Mouse (Mus musculus) heart, adult 2 months (tissue): ENCODE results near the gene C87436. TPM values are rescaled to one million over a fixed set of nuclear protein-coding genes. Genes with fewer than 3 reads are reported as not detected.
A peak's percentile ranks its signal among the peaks of the same experiment; 100 is the strongest.

Experiments
- DNase-seq, 2 experiments: peaks; one replicate each; pipeline ENCODE4 v3.0.0; 2021
- H3K27ac ChIP-seq: fragments of 200-600 bp; 2 replicates; pipeline ENCODE4 v1.8.1; 2022
- H3K27me3 ChIP-seq: fragments of 200-500 bp; 2 replicates; pipeline ENCODE4 v1.6.1; 2012; ENCODE audit warnings: mild to moderate bottlenecking, low read length, inconsistent platforms, mixed read lengths; ENCODE audit not compliant: control insufficient read depth, insufficient read depth
- H3K36me3 ChIP-seq: fragments of 200-500 bp; 2 replicates; pipeline ENCODE4 v1.6.1; 2012; ENCODE audit warnings: low read length, inconsistent platforms; ENCODE audit not compliant: control insufficient read depth, insufficient read depth
- H3K4me1 ChIP-seq: fragments of 200-500 bp; 2 replicates; pipeline ENCODE4 v1.6.1; 2011; ENCODE audit warnings: low read length; ENCODE audit not compliant: control insufficient read depth, insufficient read depth
- H3K4me3 ChIP-seq: fragments of 200-600 bp; 2 replicates; pipeline ENCODE4 v1.8.1; 2022
- H3K79me2 ChIP-seq: fragments of 200-500 bp; replicated peaks from 2 replicates; pipeline ENCODE4 v1.6.1; 2012; ENCODE audit warnings: mild to moderate bottlenecking, inconsistent platforms, low read length, moderate library complexity, mixed read lengths; ENCODE audit not compliant: control insufficient read depth, insufficient read depth
- H3K9ac ChIP-seq: fragments of 200-500 bp; 2 replicates; pipeline ENCODE4 v1.6.1; 2012; ENCODE audit warnings: low read depth, mild to moderate bottlenecking, control low read depth, inconsistent platforms, low read length, mixed read lengths
- CTCF ChIP-seq: fragments of 200-600 bp; IDR thresholded peaks from 2 replicates; pipeline ENCODE4 v1.8.1; 2022; ENCODE audit warnings: antibody characterized with exemption, mild to moderate bottlenecking, moderate library complexity
- EP300 ChIP-seq: fragments of 200-500 bp; IDR thresholded peaks from 2 replicates; pipeline ENCODE4 v1.6.1; 2011; ENCODE audit warnings: low read depth, low read length, control low read depth; ENCODE audit not compliant: insufficient read depth
- POLR2A ChIP-seq: fragments of 200-500 bp; IDR thresholded peaks from 2 replicates; pipeline ENCODE4 v1.6.1; 2011; ENCODE audit warnings: mild to moderate bottlenecking, low read depth, low read length, control low read depth; ENCODE audit not compliant: insufficient read depth
- WGBS: fragments of 180-500 bp; shearing (Covaris S2); methylation state at CpG from one replicate; pipeline ENCODE4 v1.1.7; 2018; 5-methylcytosine and 5-hydroxymethylcytosine counted together
- intact Hi-C: fragments of 180-260 bp; cut with DNase I; formaldehyde crosslinking; loops from one replicate; pipeline ENCODE4 v1.15.1; 2025
- polyA plus RNA-seq: library from polyadenylated mRNA; depleted of rRNA; stranded (reverse); fragments of >200 nt; gene quantifications from 2 replicates; pipeline ENCODE4 v1.2.3, GENCODE M21; 2012
- total RNA-seq, 2 experiments: library from RNA; stranded (reverse); gene quantifications; 2 replicates each; pipeline ENCODE4 v1.2.3; 2021

The C87436 gene
- total and polyA plus RNA-seq, 3 experiments, result 8.6 to 11.0 (median 8.9) TPM

GRCm38 (mm10) chr6:86395969-86396368 lies 42.2 kb upstream of the C87436 start:
- Histone ChIP-seq H3K4me1 (peaks cover 6% of the 10 kb centered on the region; the same call in 1 of the 2 replicates), H3K27ac (peak overlapping the region; percentile 70; the same call in 1 of the 2 replicates), H3K4me3 (peak overlapping the region; percentile 63), H3K36me3 (no peaks in the 10 kb centered on the region; the same call in 1 of the 2 replicates), H3K79me2 (no peaks in the 10 kb centered on the region), H3K27me3 (no peaks in the 10 kb centered on the region), H3K9ac (peak overlapping the region; percentile 86)
- DNase-seq, result no peak
- intact Hi-C loops, result loop anchor here (2.0 kb wide), 1 partner anchor 25 kb away; the partner anchor contains the start of gene Snrpg
- TF ChIP-seq CTCF (no peak), POLR2A (no peak), EP300 (no peak)
- WGBS, result 19% methylated on average over 10 of the region's 10 CpGs

- peak; percentile 92 to 94 for DNase-seq
- Histone ChIP-seq H3K27ac (peak within 1 kb of the TSS; percentile 70), H3K9ac (peak within 1 kb of the TSS; percentile 86), H3K27me3 (no peaks in the 10 kb centered on the region), H3K4me3 (peak within 1 kb of the TSS; percentile 63), H3K4me1 (peaks cover 6% of the 10 kb centered on the region; the same call in 1 of the 2 replicates), H3K36me3 (no peaks in the 10 kb centered on the region; the same call in 1 of the 2 replicates), H3K79me2 (no peaks in the 10 kb centered on the region)
- WGBS, result under 1% methylated on average over 51 of the region's 51 CpGs
- intact Hi-C loops, result loop anchor here (2.0 kb wide), 1 partner anchor 26 kb away; the partner anchor contains the start of gene Snrpg
- TF ChIP-seq CTCF (no peak), POLR2A (peak; percentile 97), EP300 (0 out of 2 replicates have a peak, but pooled peaks have one; percentile 32)
These were observed 41.5 kb upstream of the C87436 start, which contains the start of gene Pcyox1 for GRCm38 (mm10) chr6:86396581-86397256. TSS of gene Pcyox1 (minus strand) at chr6:86397154.

- WGBS, result under 1% methylated on average over 14 of the region's 14 CpGs
These were observed 40.8 kb upstream of the C87436 start for GRCm38 (mm10) chr6:86397257-86397980.

GRCm38 (mm10) chr6:86398986-86399385 lies 39.2 kb upstream of the C87436 start:
- no peak overlapping the region for H3K4me3 ChIP-seq
- intact Hi-C loops, result no loop called here
- no peak for DNase-seq
- no peak for TF ChIP-seq CTCF
- TF ChIP-seq EP300, result no peak
- TF ChIP-seq POLR2A, result no peak
- H3K27ac ChIP-seq, result no peak overlapping the region
- H3K79me2 ChIP-seq, result no peaks in the 10 kb centered on the region
- H3K9ac ChIP-seq, result no peak overlapping the region
- 70% methylated on average over 2 of the region's 2 CpGs for WGBS
- H3K36me3 ChIP-seq, result no peaks in the 10 kb centered on the region; the same call in 1 of the 2 replicates
- no peaks in the 10 kb centered on the region for H3K27me3 ChIP-seq
- peaks cover 6% of the 10 kb centered on the region; the same call in 1 of the 2 replicates for H3K4me1 ChIP-seq

More at GRCm38 (mm10) chr6:86397257-86397980, 40.8 kb upstream of the C87436 start:
- Histone ChIP-seq H3K4me3 (peak overlapping the region; percentile 63), H3K36me3 (no peaks in the 10 kb centered on the region; the same call in 1 of the 2 replicates), H3K9ac (peak overlapping the region; percentile 60), H3K4me1 (peaks cover 6% of the 10 kb centered on the region; the same call in 1 of the 2 replicates), H3K27ac (peak overlapping the region; percentile 70), H3K79me2 (no peaks in the 10 kb centered on the region), H3K27me3 (no peaks in the 10 kb centered on the region)
- DNase-seq, result no peak
- intact Hi-C loops, result loop anchor here (2.0 kb wide), 1 partner anchor 27 kb away; the partner anchor contains the start of gene Snrpg
- TF ChIP-seq CTCF, result no peak
- TF ChIP-seq POLR2A, result no peak; the same call in 1 of the 2 replicates
- no peak for TF ChIP-seq EP300

- H3K27ac ChIP-seq, result no peak overlapping the region
- 60% methylated on average over 2 of the region's 2 CpGs for WGBS
- no peaks in the 10 kb centered on the region for H3K27me3 ChIP-seq
- no peak overlapping the region for H3K4me3 ChIP-seq
- intact Hi-C loops, result loop anchor here (5.0 kb wide), 2 partner anchors 258 to 273 kb away; no protein-coding TSS in a partner anchor
- H3K9ac ChIP-seq, result no peak overlapping the region
- no peak for TF ChIP-seq EP300
- no peak for TF ChIP-seq CTCF
- no peak for TF ChIP-seq POLR2A
- no peak for DNase-seq
- H3K4me1 ChIP-seq, result peaks cover 4% of the 10 kb centered on the region; the same call in 1 of the 2 replicates
- no peaks in the 10 kb centered on the region; the same call in 1 of the 2 replicates for H3K36me3 ChIP-seq
- no peaks in the 10 kb centered on the region for H3K79me2 ChIP-seq
These were observed 38.2 kb upstream of the C87436 start for GRCm38 (mm10) chr6:86399995-86400394.
